Mouse (Mus musculus) liver, embryonic 14.5 days (tissue): ENCODE results near the gene Zfp119a. TPM values are rescaled to one million over a fixed set of nuclear protein-coding genes. Genes with fewer than 3 reads are reported as not detected.
"Not testable (repeated sequence)": the region's sequence is repeated elsewhere in the genome, so short reads cannot be mapped to it uniquely, and the experiment has no call there.

ENCODE experiments used
- ATAC-seq: fragments of 200-750 bp; cut with Nextera tagmentation; 2 replicates; pipeline ENCODE4 v1.8.0; 2017; ENCODE audit warnings: moderate number of reproducible peaks, mild to moderate bottlenecking, moderate library complexity; ENCODE audit not compliant: insufficient read depth
- DNase-seq, 3 experiments: peaks; one replicate each; pipeline ENCODE4 v3.0.0-alpha.2; 2012 to 2013; ENCODE audit warnings: low read depth in 3 of 3, low spot score in 3 of 3
- H3K27ac ChIP-seq: fragments of 300-500 bp; sonication (generic); 2 replicates; pipeline ENCODE4 v1.5.1; 2014; ENCODE audit warnings: moderate library complexity, mild to moderate bottlenecking, control low read depth, inconsistent platforms
- H3K27me3 ChIP-seq: fragments of 300-500 bp; sonication (generic); 2 replicates; pipeline ENCODE4 v1.6.1; 2014; ENCODE audit warnings: mild to moderate bottlenecking, low read length, moderate library complexity; ENCODE audit not compliant: control insufficient read depth, insufficient read depth
- H3K36me3 ChIP-seq: fragments of 300-500 bp; sonication (generic); replicated peaks from 2 replicates; pipeline ENCODE4 v1.6.1; 2014; ENCODE audit warnings: low read depth; ENCODE audit not compliant: control insufficient read depth, insufficient read depth
- H3K4me1 ChIP-seq, 2 experiments: fragments of 200-500 bp in 1 of 2; fragments of 300-500 bp in 1 of 2; sonication (generic) in 1 of 2; replicated peaks; 2 replicates each; pipeline ENCODE4 v1.6.1; 2012 to 2014; ENCODE audit warnings: antibody characterized with exemption in 1 of 2, inconsistent platforms in 1 of 2, low read length in 1 of 2; ENCODE audit not compliant: control insufficient read depth in 2 of 2, insufficient read depth in 2 of 2
- H3K4me2 ChIP-seq: fragments of 300-500 bp; sonication (generic); 2 replicates; pipeline ENCODE4 v1.6.1; 2014; ENCODE audit warnings: low read depth, mild to moderate bottlenecking, control low read depth, moderate library complexity
- H3K4me3 ChIP-seq, 2 experiments: fragments of 200-500 bp in 1 of 2; fragments of 300-500 bp in 1 of 2; sonication (generic) in 1 of 2; 2 replicates each; pipeline ENCODE4 v1.5.1; 2012 to 2014; ENCODE audit warnings: low read depth in 2 of 2, low read length in 2 of 2, mild to moderate bottlenecking in 2 of 2, control low read depth in 1 of 2, inconsistent platforms in 1 of 2, moderate library complexity in 1 of 2; ENCODE audit not compliant: insufficient read depth in 1 of 2
- H3K9ac ChIP-seq: fragments of 300-500 bp; sonication (generic); replicated peaks from 2 replicates; pipeline ENCODE4 v1.6.1; 2014; ENCODE audit warnings: mild to moderate bottlenecking, control low read depth, moderate library complexity
- H3K9me3 ChIP-seq: fragments of 300-500 bp; sonication (generic); 2 replicates; pipeline ENCODE4 v1.6.1; 2016; ENCODE audit warnings: low read length, mixed read lengths; ENCODE audit not compliant: control insufficient read depth
- CTCF ChIP-seq: IDR thresholded peaks from 2 replicates; pipeline ENCODE4 v1.5.1; 2016; ENCODE audit warnings: antibody characterized with exemption, low read depth, control low read depth
- EP300 ChIP-seq: IDR thresholded peaks from 2 replicates; pipeline ENCODE4 v1.6.1; 2016; ENCODE audit warnings: antibody characterized with exemption, low read depth
- WGBS: fragments of 180-500 bp; shearing (Covaris S2); extraction: QIAGEN DNeasy Blood & Tissue Kit; methylation state at CpG from one replicate; pipeline ENCODE4 v1.1.7; 2014; ENCODE audit not compliant: insufficient replicate concordance; 5-methylcytosine and 5-hydroxymethylcytosine counted together
- polyA plus RNA-seq, 2 experiments: library from polyadenylated mRNA; depleted of rRNA in 1 of 2; stranded (reverse) in 1 of 2; unstranded in 1 of 2; fragments of >200 nt; fragmentation: Nextera tagmentation in 1 of 2; extraction: Ambion mirVana in 1 of 2; gene quantifications; 2 replicates each; pipeline versions ENCODE4 v1.2.1 to v1.2.3; 2012 to 2014

Zfp119a gene
- polyA plus RNA-seq, 2 experiments, result 0.71 to 2.1 TPM

DNA sequence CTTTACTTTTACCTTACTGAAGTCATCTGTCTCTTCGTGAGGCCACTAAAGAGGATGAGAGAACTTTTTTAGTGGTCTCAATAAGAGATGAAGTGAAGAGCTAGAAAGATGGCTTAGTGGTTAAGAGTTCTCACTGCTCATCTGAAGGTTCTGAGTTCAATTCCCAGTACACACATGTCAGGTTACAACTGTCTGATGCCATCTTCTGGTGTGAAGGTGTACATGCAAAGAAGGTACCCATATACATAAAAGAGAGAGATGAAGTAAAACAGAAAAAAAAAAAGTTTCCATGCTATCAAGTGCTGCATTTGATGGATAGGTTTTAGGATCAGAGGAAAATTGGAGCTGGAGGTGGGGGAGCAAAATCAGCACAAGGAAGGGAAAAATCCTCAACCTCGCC is 6.2 kb upstream of the Zfp119a start:
- no peak overlapping the region for H3K4me2 ChIP-seq
- peaks cover 4% of the 10 kb centered on the region for H3K27me3 ChIP-seq
- no peak for ATAC-seq
- no peak overlapping the region for H3K4me3 ChIP-seq
- no peak overlapping the region for H3K27ac ChIP-seq
- H3K9me3 ChIP-seq, result no peaks in the 10 kb centered on the region
- no peak overlapping the region for H3K9ac ChIP-seq
- WGBS, result 46% methylated on average over 2 of the region's 2 CpGs
- TF ChIP-seq CTCF (peak; percentile 11; the same call in 1 of the 2 replicates), EP300 (no peak)
- H3K36me3 ChIP-seq, result no peaks in the 10 kb centered on the region
- H3K4me1 ChIP-seq, result peaks cover 0 to 1% of the 10 kb centered on the region in 2 experiments; a peak in 1 of 4 replicates
- no peak for DNase-seq

- H3K9ac ChIP-seq, result no peak overlapping the region
- no peak overlapping the region for H3K4me2 ChIP-seq
- H3K9me3 ChIP-seq, result no peaks in the 10 kb centered on the region
- 38% methylated on average over 2 of the region's 2 CpGs for WGBS
- TF ChIP-seq CTCF, result no peak
- no peaks in the 10 kb centered on the region for H3K36me3 ChIP-seq
- ATAC-seq, result no peak
- H3K4me3 ChIP-seq, result no peak overlapping the region
- H3K27ac ChIP-seq, result no peak overlapping the region
- H3K4me1 ChIP-seq, result peaks cover 0 to 4% of the 10 kb centered on the region in 2 experiments; a peak in 1 of 4 replicates
- peaks cover 4% of the 10 kb centered on the region for H3K27me3 ChIP-seq
- DNase-seq, result no peak
Observed at GRCm38 (mm10) chr17:55883631-55884030, 4.9 kb upstream of the Zfp119a start.

- not testable (repeated sequence) for DNase-seq, H3K36me3 ChIP-seq, H3K9me3 ChIP-seq, H3K27me3 ChIP-seq, H3K4me1 ChIP-seq
- Histone ChIP-seq H3K27ac (peak overlapping the region; percentile 44), H3K4me3 (peak overlapping the region; percentile 63 to 64), H3K4me2 (peak overlapping the region; percentile 80), H3K9ac (peak overlapping the region; percentile 66)
- ATAC-seq, result peak; percentile 27
- 2% methylated on average over 6 of the region's 8 CpGs for WGBS
Observed at GRCm38 (mm10) chr17:55878282-55878635, 471 bp downstream of the Zfp119a start.

DNA sequence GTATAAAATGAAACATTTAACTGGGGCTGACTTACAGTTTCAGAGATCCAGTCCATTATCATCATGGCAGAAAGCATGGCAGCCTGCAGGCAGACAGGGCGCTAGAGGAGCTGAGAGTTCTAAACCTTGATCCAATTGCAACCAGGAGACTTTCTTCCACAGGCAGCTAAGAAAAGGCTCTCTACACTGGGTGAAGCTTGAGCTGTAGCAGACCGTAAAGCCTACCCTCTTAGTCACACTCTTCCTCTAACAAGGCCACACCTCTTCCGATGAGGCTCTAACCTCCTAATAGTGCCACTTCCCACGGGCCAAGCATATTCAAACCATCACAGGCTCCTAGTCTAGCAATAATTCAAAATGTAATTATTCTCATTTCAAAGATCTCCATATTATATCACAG is 1.5 kb downstream of the Zfp119a start:
- H3K9me3 ChIP-seq, result no peaks in the 10 kb centered on the region
- H3K4me3 ChIP-seq, result no peak overlapping the region
- H3K36me3 ChIP-seq, result no peaks in the 10 kb centered on the region
- 76% methylated on average over 4 of the region's 4 CpGs for WGBS
- peaks cover 4 to 7% of the 10 kb centered on the region in 2 experiments; a peak in 3 of 4 replicates for H3K4me1 ChIP-seq
- no peak for TF ChIP-seq CTCF
- TF ChIP-seq EP300, result no peak
- no peak overlapping the region for H3K9ac ChIP-seq
- no peaks in the 10 kb centered on the region for H3K27me3 ChIP-seq
- no peak for ATAC-seq
- H3K4me2 ChIP-seq, result no peak overlapping the region
- H3K27ac ChIP-seq, result no peak overlapping the region
- DNase-seq, result no peak

DNA sequence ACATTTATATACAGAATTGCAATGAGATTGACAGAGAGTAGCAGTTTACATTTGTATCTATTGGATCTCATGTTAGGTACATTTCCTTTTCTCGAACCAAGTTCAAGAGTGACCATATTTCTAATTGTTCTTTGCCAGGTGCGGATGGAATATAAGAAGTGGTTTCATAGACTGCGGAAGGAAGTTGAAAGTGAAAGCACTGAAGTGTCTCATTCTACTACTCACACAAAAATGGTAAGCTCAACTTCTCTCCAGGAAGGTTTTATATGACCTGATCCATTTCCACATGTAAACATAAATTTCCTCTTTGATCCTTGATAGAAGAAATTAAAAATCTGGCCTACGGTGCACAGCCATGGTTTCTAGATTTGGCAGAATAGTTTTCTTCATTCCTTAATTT is 35.7 kb downstream of the Zfp119a start:
- no peaks in the 10 kb centered on the region for H3K36me3 ChIP-seq
- H3K9ac ChIP-seq, result no peak overlapping the region
- H3K4me3 ChIP-seq, result no peak overlapping the region
- no peak for ATAC-seq
- no peak overlapping the region for H3K27ac ChIP-seq
- no peak overlapping the region for H3K4me2 ChIP-seq
- no peak for TF ChIP-seq CTCF
- TF ChIP-seq EP300, result no peak
- H3K9me3 ChIP-seq, result no peaks in the 10 kb centered on the region
- no peaks in the 10 kb centered on the region for H3K27me3 ChIP-seq
- H3K4me1 ChIP-seq, result no peaks in the 10 kb centered on the region
- WGBS, result 62% methylated on average over 4 of the region's 4 CpGs
- no peak for DNase-seq
